Mouse (Mus musculus) embryo, embryonic 11.5 days (tissue): ENCODE measurements around the gene Iqcd.

Source experiments
- DNase-seq: peaks from one replicate; pipeline ENCODE4 v3.0.0-alpha.2; 2012; ENCODE audit warnings: low read depth, low spot score

Gene Iqcd

DNA sequence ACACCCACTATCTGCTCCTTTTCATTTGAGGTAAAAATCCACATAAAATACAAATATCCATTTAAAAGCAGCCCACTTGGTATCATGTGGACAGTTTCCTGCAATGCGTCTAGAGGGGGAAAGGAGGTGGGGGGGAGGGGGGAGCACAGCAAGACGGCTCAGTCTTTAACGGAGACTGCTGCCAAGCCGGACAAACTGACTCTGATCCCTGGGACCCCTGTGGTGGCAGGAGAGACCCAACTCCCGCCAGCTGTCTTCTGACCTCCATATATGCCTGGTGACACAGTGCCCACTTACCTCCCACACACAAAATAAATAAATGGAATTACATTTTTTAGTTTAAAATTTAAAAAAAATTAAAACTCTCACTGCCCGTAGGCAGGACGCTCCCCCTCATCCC, 14.7 kb downstream of the Iqcd start:
- DNase-seq = no peak

DNA sequence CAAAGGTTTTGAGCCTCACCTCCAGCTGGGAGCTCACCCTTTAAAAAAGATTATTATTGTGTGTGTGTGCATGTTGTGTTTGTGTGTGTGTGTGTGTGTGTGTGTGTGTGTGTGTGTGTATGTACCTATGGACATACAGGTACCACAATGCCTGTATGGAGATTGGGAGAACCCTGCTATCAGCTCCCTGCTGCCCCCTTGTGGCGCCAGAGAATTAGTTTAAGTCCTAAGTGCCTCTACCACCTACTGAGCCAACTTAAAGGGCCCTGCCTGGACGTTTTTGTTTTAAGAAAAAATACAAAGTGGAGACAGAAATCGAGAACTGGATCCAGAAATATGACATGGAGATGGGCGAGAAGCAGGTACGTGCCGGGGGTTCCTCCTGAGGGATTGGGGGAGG, 16.0 kb downstream of the Iqcd start:
- peak; percentile 80 for DNase-seq

DNA sequence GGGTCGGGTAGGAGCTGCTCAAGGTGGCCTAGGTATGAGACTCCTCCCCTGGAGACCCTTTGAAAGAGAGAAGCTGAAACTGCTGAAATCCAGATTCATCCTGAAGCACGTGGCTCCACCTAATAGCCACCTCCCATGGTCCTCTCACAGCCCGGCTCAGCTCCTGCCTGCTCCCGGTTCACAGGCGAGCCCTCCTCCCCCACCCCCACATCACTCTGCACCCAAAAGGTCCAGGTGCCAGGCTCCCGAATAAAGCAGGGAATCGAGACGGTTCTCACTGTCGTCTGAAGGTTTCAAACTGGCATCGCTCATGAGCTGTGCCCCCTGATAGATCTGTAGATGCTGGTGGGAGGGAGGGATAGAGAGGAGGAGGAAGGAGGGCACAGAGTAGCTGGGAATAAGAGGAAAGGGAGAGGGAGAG, 16.4 kb downstream of the Iqcd start:
- DNase-seq = no peak

DNA sequence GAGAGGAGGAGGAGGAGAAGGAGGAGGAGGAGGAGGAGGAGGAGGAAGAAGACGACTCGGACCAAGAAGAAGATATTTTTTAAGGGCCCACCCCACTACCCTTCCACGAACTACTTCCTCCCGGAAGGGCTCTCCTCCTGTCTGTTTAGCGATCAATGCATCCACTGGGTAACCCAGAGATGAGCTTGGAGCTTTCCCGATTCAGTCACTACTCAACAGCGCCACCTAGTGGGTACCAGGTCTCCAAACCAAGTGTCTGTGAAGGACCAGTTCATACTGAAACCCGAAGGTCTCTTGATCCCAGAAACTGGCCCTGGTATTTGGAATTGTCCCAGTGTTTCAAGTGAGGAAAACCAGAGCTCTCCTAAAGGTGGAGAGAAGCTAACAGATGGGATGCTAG, 16.9 kb downstream of the Iqcd start:
- DNase-seq = peak; percentile 89

DNA sequence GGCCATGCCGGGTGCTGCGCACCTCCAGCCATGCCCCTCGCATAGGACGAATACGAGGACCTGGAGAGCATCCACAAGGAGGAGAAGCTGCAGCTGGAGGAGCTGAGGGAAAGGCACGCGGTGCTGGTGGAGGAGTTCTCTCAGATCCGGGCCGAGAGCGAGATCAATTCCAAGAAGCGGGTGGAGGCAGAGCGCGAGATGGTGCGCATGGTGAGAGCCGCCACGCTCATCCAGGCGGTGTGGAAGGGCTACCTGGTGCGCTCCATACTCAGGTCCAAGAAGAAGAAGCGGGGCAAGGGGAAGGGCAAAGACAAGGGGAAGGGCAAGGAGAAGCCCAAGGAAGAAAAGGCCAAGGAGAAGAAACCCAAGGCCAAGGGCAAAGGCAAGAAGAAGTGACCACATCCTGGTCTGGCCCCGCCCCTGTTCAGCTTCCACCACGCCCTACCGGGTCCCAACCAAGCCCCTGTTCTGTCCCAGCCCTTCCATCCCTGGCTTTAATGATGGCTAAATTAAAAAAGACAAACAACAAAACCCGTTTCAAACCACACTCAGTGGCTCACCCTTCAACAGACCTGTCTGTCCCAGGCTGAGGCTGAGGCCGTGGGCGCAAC, 17.9 kb downstream of the Iqcd start:
- DNase-seq = no peak

DNA sequence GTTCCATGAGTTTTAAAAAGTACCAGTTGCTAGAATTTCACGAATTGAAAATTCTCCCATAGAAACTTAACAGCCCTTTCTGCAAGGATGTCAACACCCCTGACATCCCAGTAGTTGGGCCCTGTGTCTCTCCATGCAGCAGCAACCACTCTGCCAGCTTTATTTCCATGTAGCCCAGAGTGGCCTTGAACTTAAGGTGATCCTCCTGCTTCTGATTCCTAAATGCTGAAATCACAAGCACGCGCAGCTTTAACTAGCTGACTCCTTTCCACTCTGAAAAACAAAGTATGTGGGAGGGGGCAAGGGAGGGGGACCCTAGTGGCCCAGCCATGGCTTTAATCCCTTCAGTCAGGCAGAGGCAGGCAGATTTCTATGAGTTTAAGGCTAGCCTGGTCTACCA, 18.5 kb downstream of the Iqcd start:
- DNase-seq = no peak

DNA sequence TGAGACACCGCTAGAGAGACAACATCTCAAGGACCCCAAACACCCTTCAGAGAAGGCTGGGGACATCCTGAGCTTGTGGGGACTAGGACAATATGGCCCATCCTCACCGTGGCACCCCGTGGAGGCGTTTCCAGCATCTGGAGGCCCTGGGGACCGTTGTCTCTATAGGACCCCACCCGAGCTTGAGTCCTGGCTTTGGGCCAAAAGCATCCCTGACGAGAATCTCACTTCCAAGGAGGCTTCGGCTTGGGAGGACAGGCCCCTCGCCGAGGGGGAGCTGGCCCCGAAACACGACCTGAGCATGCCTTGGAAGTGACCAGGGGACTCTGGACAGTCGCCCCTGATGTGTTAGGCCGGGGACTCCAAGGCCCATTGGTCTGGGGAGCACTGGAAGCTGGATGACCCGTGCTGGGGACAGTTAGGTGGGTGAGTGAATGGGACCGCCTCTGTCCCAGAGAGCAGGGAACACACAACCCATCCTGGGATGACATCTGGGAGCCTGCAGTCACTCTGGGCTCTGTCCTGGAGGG, 20.5 kb downstream of the Iqcd start:
- DNase-seq = no peak

DNA sequence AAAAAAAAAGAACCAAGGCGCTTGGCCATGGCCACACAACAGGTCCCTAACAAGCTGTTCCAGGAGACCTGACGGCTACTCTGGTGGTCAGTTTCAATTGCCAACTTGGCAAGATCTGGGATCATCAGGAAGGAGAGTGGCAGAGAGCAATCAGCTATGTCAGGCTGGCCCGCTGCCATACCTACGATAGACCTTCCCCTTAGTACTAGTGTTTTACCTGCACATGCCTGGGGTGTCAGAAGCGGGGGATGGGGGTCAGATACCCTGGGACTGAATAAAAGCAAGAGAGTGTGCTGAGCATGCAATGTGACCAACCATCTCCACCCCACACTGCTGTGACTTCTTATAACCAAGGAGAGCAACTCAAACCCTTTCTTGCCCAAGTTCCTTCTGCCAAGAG, 22.1 kb downstream of the Iqcd start:
- no peak for DNase-seq

DNA sequence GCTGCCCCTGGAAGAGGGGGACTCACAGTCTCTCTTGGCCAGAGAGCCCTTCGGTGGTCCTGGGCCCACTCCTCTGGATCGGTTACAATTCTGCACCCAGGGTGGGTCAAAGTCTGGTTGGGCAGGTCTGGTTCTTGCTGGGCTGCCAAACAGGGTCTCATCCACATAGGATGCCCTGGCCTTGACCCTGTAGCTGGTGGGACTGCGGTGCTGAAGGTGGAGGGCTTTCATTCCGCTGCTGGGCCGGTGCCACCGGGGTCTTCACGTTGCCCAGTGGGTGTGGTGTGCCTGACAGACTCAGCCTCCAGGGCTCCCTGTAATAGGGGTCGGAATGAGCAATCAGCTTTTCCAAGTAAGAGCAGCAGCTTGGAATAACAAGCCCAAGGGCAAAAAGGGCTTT, 22.6 kb downstream of the Iqcd start:
- DNase-seq = no peak

DNA sequence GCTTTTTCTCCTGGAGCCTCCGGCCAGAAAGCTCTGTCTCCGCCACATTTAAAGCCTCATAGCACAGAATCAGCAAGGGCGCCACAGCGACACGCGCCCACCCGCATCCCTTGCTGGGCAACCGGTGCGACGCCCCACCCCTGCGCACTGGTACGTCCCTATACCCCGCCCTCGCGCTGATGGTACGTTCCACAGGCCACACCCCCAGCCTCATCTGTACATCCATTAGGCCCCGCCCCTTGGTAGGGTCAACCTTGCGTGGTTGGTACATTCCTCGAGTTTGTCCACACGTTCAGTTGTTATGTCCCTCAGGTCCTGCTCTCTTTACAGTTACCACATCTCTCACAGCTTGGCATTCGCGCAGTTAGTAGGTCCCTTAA, 23.6 kb downstream of the Iqcd start, which contains the start of the genes Rita1 and Ddx54:
Gene Rita1 (minus strand): TSS at position 148 of the 380 bp plus-strand sequence.
Gene Ddx54 (plus strand): TSS at position 298 of the 380 bp plus-strand sequence.
- DNase-seq = peak; percentile 92

DNA sequence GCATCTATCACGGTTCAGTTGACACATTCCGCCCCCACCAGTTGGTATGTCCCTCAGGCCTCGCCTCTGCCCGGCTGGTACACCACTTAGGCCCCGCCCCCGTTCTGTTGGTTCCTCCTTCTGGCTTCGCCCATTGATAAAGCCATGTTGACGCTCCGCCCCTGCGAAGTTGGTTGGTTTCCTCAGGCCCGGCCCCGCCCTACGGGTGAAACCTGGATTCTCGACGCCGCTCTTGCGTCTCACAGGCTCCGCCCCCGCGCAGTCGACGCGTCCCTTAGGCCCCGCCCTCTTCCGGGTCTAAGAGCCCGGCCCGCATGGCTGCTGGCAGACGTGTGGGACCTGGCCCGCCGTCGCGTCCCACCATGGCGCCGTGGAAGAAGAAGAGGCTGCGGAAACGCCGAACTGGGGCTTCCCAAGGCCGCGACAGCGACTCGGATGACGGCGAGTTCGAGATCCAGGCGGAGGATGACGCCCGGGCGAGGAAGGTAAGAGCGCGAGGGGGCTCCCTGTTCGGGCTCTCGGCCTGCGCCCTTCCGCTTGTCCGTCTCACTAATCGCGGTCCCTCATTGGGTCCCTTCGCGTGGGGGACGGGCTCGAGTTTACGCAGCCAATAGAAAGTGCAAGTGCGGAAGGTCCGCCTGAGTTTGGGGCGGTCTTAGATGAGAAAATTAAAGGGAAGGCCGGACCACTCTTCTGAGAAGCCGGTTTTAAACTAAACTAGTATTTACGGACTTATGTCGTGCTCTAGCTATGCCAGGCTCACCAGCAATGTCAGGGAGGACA, 24.2 kb downstream of the Iqcd start:
- DNase-seq = peak; percentile 100

DNA sequence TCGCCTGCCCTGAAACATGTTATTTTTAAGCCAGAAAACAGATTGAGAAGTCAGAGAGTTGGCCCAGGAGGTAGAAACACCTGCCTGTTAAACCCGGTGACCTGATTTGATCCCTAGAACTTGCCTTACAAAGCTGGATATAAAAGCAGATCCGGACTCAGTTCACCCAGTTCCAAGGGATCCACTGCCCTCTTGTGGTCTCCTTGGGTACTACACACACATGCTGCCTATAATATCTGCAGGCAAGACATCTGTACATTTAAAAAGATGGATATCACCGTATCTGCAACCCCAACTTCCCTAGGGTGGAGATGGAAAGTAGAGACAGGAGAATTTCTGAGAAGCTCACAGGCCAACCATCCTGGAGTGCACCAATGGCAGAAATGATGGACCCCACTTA, 27.1 kb downstream of the Iqcd start:
- no peak for DNase-seq

DNA sequence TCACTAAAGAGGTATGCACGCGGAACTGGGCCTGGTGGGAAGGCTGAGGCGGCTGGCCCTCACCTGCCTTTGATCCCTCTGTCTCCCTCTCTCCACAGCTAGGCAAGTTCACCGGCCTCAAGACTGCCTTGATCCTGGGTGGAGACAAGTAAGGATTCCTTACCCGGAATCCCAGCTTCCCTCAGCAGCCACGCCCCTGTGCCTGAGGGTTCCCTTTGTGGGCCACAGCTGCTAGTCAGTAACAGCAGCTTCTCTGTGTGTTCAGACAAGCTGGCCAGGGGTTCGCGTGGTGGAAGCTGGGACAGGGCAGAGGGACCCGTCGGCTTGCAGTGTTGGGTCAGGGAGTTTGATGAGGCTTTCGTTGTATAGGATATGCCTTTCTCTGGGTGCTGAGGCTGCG, 30.0 kb downstream of the Iqcd start:
- no peak for DNase-seq

DNA sequence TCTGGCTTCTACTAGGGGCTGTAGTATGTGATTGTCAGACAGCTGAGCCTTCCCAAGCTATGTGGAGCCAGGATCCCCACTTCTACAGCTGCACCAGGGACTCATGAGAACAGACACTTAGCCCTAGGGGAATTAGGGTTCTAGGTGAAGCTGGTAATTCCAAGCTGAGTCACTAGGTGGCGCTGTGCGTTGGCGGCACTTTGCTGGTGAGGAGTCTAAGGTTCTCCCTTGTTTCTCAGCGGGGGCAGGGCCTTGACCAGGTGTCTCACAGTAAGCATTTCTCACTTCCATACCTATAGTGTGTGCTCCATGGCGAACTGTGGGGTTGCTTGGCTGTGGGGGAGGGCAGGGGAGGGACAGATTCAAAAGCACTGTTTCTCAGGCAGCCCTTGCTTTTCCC, 30.4 kb downstream of the Iqcd start:
- no peak for DNase-seq

DNA sequence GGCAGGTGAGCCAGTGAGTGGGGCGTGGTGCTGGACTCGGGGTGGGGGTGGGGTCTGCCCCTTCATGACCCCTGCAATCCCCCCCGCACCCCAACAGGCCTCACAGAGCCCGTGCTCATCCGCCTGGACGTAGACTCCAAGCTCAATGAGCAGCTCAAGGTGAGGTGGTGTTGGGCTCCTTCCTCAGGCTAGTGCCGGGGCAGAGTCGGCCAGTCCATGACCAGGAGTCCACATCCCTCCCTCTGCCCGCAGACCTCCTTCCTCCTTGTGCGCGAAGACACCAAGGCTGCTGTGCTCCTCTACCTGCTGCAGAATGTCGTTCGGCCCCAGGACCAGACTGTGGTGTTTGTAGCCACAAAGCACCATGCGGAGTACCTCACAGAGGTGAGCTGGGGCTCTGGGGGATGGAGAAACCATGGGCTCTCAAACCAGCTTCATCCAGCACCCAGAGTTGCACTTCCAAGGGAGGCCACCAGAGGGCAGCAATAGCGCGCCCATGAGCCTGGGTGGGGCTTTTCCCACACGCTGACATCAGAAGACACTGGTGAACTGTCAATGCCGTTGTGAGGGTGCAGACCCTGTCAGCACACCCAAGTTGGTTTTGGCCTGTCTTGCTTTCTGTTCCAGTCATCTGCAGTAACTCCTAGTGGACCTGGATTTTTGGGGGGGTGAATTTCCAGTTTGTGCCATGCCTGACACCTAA, 31.7 kb downstream of the Iqcd start:
- DNase-seq = no peak

DNA sequence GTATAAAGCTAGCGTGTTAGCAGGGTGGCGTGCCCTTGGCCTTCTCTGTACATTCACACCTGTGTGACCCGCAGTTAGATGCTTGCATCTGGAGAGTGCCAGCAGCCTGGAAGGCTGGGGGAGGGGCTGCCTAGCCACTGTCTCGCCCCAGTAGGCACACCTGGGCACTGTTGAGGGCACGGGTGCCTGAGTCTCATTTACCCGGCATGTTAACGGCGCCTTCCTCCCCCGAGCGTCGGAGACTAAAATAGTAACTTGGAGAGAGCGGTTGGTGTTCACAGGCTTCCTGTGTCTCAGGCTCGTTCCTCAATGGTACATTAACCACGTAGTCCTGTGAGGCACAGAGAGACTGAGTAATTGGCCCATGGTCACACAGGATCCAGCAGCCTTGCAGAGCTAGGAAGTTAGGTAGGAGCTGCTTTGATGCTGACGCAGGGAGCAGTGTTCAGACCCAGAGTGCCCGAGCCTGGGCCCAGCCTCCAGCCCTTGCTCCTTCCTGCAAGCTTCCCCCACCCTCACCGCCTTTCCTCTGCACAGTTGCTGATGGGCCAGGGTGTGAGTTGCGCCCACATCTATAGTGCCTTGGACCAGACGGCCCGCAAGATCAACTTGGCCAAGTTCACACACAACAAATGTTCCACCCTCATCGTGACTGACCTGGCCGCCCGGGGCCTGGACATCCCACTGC, 32.4 kb downstream of the Iqcd start:
- no peak for DNase-seq

DNA sequence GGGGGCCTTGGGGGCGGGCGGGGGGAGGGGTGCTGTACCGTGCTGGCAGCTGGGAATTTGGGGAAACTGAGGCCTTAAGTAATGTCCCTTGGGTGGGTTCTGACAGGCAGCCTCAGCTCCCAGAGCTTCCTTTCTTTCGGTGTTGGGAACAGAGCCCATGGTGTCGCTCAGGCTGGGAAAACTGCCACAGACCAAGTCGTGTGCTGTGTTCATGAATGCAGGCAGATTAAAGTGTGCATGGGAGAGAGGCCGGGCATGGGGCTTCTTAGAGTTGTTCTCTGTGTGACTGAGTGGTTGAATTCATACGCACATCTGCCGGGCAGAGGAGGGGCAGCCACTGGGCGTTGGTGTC, 33.0 kb downstream of the Iqcd start:
- no peak for DNase-seq

DNA sequence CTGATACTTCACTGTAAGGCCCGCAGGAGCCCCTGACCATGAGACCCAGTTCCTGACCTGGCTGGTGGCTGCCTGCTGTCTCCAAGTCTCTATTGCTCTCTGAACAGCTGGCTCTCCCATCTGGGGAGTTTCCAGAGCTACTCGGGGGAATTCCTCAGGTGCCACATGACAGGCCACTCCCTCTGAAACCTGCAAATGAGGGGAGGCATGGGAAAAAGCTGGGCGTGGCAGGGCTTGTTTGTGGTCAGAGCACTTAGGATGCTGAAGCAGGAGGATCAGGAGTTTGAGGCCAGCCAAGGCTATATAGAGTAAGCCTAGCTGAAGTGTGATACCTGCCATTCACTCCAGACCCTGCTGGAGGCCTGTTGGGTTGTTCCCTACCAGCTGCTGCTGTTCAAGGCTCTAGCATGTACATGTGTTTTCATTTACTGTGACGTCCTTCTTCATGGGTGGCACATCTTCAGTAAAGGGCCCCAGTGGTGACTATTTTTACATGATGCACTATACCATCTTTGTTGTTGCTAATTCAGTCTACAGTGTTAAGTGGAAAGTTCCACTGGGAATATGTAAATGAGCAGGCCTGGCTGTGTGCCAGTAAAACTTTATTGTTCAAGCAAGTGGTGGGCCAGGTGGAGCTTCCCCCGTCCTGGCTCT, 33.5 kb downstream of the Iqcd start:
- DNase-seq = no peak

DNA sequence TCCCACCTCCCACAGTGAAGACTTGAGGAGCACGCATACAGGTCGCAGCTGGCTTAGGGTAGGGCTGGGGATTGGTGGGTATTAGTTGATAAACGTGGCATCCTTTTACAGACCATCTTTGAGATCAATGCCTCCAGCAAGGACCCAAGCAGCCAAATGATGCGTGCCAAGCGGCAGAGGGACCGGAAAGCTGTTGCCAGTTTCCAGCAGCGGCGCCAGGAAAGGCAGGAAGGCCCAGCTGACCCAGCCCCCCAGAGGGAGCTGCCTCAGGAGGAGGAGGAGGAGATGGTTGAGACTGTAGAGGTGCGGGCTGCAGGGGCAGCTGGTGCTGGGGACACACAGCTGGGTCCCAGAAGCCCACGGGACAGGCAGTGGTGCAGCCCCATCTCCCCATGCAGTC, 35.6 kb downstream of the Iqcd start:
- DNase-seq = no peak

DNA sequence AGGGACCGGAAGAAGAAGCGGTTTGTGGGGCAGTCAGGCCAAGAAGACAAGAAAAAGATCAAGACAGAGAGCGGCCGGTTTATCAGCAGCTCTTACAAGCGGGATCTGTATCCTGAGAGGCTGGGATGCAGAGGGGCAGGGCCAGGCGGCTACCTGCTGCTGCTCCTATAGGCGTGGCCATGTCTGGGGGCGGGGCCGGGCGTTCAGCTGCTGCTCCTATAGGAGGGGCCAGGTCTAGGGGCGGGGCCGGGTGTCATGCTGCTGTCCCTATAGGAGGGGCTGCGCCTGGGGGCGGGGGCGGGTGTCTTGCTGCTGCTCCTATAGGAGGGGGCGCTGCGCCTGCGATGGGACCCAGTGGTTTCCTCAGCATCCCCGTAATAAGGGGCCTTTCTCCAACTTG, 37.6 kb downstream of the Iqcd start:
- DNase-seq = no peak

DNA sequence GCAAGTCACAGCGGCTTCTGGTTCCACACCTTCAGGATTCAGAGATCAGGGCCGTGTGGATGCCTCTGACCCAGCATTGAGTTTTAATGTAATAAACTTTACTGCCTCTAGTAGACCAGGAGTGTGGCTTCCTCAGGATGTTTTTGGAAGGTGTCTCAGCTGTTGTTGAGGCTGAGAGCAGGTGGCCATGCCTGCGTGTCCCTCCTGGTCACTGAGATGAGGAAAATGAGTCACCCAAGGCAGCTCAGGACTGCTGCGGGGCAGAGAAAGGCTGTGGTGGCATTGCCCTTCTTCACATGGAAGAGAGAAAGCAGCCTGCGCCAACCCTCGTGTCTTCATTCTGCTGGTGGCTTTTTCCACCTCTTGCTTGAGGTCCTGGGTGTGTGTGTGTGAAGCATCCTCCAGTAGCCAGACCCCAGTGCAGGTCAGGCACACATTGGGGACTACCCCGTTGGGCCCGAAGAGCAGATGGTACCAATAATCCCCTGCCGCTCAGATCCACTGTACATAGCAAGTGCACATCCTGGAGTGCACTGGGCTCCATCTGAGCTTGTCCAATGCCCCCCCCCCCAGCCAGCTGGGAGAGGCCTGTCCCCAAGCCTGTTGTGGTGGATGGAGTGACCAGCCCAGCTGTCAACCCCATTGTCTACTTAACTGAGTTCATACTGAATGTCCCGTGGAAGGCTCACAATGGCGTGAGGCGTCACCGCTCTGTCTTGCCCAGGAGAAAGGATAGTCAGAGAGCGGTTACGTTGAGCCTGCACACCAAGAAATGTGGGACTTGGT, 38.9 kb downstream of the Iqcd start:
- DNase-seq = no peak
